Mouse (Mus musculus) layer of hippocampus, adult 9-10 months (tissue): ENCODE measurements around the gene Dguok.

Experiments used
- DNase-seq: peaks from one replicate; pipeline ENCODE4 v3.0.0; 2022; ENCODE audit warnings: low spot score

The Dguok gene

DNA sequence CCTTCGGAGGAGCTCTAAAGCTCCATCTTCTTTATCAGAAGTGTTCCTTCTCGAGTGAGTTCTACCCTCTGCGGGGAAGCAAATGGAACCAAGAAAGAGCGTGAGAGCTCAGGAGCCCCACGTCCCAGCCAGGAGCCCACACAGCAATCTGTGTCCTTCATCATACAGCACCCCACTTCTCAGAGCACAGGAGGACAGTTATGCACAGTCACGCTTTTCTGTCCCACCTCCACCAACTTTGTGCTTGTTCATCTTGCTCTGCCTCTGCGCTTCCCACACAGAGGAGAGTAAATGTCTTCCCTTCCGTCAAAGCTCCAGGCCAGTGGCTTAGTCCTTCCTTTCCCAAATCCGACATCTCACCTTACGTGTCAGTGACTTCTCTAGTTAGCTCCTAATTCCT is 7.7 kb downstream of the Dguok start:
- no peak for DNase-seq

- no peak for DNase-seq
Observed at GRCm38 (mm10) chr6:83496753-83497710, 9.7 kb downstream of the Dguok start.

- DNase-seq = no peak
Observed at GRCm38 (mm10) chr6:83496009-83496752, 10.6 kb downstream of the Dguok start.

DNA sequence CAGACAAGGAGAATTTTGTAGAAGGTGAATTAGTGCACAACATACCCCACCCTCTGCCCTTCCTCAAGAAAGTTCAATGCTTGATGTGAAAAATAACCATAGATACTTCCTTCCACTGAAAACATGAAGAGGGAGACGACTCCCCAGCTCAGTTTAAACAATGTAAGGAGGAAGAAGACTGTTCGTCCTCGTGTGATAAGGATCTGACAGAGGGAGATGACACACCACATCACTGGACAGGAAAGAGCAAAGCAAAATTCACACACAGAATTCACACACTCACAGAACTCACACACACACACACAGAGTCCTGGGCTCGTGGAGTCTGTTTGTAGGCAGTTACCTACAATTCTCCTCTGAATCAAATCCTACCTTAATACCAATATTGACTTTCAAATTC is 16.1 kb downstream of the Dguok start:
- no peak for DNase-seq

- no peak for DNase-seq
Observed at GRCm38 (mm10) chr6:83488200-83488599, 18.6 kb downstream of the Dguok start.

- DNase-seq = no peak
Observed at GRCm38 (mm10) chr6:83487298-83487697, 19.5 kb downstream of the Dguok start.

- no peak for DNase-seq
Observed at GRCm38 (mm10) chr6:83485854-83486253, 20.9 kb downstream of the Dguok start.

- no peak for DNase-seq
Observed at GRCm38 (mm10) chr6:83483776-83484175, 23.0 kb downstream of the Dguok start.

DNA sequence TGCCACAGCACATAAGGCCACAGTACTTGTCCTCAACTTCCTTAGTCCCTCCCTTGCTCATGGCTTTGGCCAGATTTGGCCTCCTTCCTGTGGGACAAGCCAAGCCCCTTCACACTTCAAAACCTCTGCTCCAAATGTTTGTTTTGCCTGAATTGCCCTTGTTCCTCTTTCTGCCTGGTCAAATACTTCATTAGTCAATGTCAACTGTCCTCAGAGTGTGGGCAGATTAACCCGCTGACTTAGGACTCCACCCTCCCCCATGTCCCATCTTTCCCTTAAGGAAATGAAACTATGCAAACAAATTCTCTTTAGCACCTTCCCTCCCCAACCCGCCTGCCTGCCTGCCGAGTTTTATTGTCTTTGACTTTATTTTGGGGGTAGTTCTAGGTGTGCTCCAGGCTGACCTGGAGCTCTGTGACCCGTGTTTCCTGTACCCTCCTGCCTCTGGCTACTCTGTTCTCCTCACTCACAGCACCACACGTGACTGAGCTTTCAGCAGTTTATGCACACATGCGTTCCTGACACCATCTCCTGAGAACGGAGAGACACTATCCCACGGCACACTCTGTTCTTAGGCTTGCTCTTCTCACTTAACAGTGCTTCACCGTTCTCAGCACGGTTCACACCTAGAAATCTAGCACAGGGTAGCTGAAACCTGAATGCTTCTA is 24.2 kb downstream of the Dguok start:
- no peak for DNase-seq

DNA sequence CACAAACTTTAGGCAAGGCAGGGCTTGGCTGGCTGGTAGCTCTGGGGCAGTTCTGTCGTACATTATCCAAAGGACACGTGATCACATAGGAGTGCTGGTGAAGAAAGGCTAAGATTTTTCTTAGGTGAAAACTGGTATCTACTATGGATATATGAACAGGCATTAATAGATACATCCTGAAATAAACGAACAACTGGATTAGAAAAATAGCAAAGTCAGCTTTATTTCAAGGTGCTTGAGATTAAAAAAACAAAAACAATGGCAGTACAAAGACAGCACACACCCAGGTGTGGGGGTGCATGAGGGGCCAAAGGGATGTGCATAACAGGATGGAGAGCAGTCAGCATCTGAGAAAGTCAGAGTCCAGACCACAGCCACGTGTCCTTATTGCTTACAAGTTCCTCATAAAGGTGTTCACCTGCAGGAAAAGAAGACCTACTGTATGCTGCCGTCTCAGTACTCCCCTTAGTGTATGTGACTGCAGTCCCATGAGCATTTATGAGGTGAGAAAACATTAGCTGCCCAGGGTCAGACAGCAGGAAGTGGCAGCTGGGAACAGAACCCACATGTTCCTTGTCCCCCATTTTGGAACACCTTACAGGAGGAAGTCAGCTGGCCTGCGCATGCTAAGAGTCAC is 26.6 kb downstream of the Dguok start:
- no peak for DNase-seq

- DNase-seq = no peak
Observed at GRCm38 (mm10) chr6:83479193-83479592, 27.6 kb downstream of the Dguok start.

GRCm38 (mm10) chr6:83478628-83479027 is 28.1 kb downstream of the Dguok start:
- no peak for DNase-seq

DNA sequence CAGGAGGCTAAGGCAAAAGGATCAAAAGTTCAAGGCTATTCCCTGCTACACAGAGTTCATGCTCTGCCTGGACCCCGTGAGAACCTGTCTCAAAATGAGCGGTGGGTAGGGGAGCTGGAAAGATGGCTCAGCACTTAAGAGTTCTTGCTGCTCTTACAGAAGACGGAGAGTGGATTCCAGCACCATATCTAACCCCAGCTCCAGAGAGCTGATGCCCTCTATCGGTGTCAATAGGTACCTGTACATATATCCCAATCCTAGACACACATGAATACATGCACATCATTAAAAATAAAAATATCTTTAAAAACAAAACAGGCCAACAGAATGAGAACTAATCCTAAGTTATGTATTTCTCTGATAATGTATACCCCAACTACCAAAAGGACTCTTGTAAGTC is 28.6 kb downstream of the Dguok start:
- no peak for DNase-seq

DNA sequence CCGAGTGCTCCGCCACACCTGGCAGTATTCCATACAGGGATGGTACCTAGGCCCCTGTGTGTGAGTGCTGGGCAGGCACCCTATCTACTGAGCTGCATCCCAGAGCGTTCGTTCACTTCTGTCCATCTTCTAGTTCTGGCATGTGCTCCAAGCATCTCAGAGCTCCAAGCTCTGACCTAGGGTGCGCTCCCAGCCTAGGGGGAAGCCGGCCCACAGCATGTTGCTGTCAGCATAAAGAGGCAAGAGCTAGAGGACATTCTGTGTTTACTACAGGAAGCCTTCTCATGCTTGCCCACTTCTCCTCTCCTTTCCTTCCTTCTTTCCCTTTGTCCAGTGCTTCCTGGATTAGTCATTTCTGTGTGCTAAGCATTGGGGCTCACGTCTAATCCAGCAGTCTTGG is 31.3 kb downstream of the Dguok start:
- DNase-seq = no peak

DNA sequence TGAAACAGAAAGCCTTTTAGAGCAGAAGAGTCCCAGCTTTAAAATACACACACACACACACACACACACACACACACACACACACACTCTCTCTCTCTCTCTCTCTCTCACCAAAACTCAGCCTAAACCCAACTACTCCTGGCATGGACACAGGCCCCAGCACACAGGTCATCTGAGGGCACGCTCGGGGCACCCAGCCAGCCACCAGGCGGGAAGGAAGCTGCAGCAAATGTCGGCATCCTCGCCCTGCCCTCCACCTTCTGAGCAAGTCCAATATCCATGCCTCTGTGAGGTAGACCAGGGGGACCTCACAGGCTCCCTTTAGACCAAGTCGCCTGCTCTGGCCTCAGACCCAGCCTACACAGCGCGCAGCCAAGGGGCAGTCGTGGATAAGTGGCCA is 33.5 kb downstream of the Dguok start:
- DNase-seq = no peak

DNA sequence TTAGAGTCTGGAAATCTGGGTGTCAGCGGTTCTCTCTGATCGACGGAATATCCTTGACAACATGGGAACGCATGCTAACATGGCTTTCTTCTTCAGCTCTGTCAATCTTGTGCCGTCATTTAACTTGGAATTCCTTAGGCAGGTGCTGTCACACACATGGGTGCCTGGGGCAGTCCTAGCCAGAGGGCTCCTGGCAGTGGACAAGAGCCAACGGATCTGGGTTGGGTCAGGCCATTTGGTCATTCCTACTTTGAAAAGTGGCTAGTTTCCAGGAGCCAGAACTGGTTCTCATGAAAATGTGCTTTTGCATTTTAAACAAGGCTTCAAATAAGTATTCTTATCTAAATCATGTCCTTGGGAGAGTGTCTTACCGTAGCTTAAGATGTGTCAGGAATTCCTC is 35.0 kb downstream of the Dguok start:
- no peak for DNase-seq

- no peak for DNase-seq
Observed at GRCm38 (mm10) chr6:83464011-83464410, 42.8 kb downstream of the Dguok start.

DNA sequence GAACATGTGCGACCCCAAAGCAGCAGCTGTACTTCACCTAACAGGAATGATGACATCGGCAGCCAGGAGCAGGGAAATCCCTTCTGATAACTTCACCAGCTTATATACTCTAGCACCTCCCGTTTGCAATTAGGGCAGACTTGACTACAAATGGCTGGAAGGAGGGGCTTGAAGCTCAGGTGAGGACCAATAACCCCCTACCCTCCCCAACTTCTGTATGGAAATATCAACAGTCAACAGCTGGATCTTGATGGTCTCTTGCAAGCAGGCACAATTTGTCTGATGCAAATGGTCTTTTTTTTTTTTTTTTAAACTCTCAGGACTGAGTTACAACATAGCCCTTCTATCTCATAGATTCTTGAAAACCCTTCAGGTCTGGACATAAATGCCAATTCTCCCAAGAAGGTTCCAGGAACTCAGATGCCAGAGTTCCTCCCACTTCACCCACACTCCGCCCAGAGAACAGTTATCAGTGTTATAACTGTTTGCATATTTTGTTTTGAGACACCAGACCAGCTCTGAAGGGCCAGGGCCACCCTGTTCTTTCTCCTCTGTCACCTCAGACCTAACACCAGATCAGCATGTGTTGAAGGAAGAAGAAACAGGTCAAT is 47.6 kb downstream of the Dguok start, which contains the start of gene Tet3:
TSS of gene Tet3 (minus strand) at position 51 of the 611 bp plus-strand sequence.
- no peak for DNase-seq

GRCm38 (mm10) chr6:83456984-83457810 is 49.6 kb downstream of the Dguok start:
- DNase-seq = no peak

DNA sequence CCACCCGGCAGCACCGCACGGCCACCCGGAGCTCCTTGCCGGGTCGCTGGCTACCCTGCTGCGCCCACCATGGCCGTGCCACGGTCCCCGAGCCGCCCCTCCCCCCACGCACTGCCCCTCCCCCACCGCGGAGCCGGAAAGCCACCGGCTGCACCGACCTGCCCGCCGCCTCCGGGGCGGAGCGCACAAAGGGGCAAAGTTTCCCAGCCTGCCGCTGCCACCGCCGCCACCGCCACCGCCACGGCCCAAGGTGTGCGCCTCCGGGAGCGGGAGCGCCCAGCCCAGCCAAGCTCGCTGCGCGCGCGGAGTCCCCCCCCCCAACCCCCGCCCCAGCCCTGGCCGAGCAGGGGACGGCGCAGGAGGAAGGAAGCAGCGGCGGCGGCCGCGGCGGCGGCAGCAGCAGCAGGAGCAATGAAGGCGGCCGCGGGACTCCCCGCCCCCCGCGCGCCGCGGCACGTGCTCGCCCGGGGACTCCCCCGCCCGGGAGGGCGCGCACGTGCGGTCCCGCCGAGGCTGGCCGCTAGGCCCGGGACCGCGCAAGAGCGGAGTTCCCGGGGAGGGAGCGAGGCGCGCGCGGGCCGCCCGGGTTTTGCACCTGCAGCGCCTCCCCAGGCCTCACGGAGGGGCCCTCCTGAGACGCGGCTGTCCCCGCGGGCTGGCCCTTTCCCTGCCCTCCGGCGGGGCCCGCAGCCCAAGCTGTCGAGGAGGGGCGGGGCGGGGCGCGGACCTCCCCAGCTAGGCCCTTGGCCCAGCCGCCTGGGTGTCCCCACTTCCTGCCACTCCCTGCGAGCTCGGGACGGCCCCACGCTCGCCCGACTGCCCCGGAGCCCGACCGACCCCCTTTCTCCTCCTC is 50.4 kb downstream of the Dguok start:
- DNase-seq = no peak
